Mouse (Mus musculus): ENCODE measurements around the gene Nmur1. TPM values are rescaled to one million over a fixed set of nuclear protein-coding genes. Genes with fewer than 3 reads are reported as not detected.
A peak's percentile ranks its signal among the peaks of the same experiment; 100 is the strongest.

Nmur1 gene
- total RNA-seq, 2 experiments from 2014 or later, result not detected

- no peak for DNase-seq
- intact Hi-C loops (cut with DNase I), result loop anchor here (2.0 kb wide), 1 partner anchor 19 kb away; no protein-coding TSS in a partner anchor
These were observed 57.9 kb downstream of the Nmur1 start for GRCm38 (mm10) chr1:86368086-86368485.

GRCm38 (mm10) chr1:86363671-86364070 is 62.4 kb downstream of the Nmur1 start:
- DNase-seq, result no peak
- intact Hi-C loops (cut with DNase I), result no loop called here

GRCm38 (mm10) chr1:86361852-86362615 is 64.0 kb downstream of the Nmur1 start:
- DNase-seq, result no peak
- intact Hi-C loops (cut with DNase I), result no loop called here

DNA sequence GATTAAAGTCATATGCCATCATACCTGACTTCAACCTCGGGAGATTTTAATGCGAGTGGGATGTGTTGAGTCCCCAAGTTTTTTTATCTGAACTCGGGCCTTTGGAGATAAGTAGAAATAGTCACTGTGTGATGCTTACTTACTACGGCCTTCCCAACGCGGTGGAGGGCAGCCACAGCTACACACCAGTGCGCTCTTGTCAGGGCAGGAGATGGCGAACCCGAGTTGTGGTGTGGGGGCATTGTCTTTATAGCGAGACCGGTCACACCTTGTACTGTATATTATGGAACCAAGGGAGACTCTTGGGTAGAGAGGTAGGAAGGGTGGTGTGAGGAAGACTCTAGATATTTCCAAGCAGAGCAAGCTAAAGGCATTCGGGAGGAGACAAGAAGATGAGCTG is 65.6 kb downstream of the Nmur1 start:
- DNase-seq, result no peak
- intact Hi-C loops (cut with DNase I), result no loop called here

- no peak for DNase-seq
- intact Hi-C loops (cut with DNase I), result no loop called here
These were observed 66.2 kb downstream of the Nmur1 start for GRCm38 (mm10) chr1:86359798-86360179.

GRCm38 (mm10) chr1:86358906-86359797 is 66.9 kb downstream of the Nmur1 start, which contains the start of gene Ncl:
TSS of gene Ncl (minus strand) at chr1:86359400.
- intact Hi-C loops (cut with DNase I), result no loop called here
- DNase-seq, result peak; percentile 94 to 96

- intact Hi-C loops (cut with DNase I), result no loop called here
- no peak for DNase-seq
These were observed 67.7 kb downstream of the Nmur1 start for GRCm38 (mm10) chr1:86358229-86358905.

DNA sequence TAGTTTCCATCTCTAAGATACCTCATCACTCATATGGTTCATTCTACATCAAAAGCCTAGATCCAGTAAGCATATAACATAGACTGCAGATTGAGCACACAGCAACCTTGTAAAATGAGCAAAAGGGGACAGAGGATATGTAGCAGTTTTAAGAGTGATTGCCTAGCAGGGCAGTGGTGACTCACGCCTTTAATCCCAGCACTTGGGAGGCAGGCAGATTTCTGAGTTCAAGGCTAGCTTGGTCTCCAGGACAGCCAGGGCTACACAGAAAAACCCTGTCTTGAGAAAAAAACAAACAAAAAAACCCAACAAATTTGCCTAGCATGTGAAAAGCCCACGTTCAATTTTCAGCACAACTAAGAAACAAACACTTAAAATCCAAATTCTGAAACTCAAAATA is 71.8 kb downstream of the Nmur1 start:
- intact Hi-C loops (cut with DNase I), result no loop called here

GRCm38 (mm10) chr1:86350576-86350975 is 75.5 kb downstream of the Nmur1 start:
- intact Hi-C loops (cut with DNase I), result no loop called here
- no peak for DNase-seq

More for the DNA sequence above, 71.8 kb downstream of the Nmur1 start:
- no peak for DNase-seq

DNA sequence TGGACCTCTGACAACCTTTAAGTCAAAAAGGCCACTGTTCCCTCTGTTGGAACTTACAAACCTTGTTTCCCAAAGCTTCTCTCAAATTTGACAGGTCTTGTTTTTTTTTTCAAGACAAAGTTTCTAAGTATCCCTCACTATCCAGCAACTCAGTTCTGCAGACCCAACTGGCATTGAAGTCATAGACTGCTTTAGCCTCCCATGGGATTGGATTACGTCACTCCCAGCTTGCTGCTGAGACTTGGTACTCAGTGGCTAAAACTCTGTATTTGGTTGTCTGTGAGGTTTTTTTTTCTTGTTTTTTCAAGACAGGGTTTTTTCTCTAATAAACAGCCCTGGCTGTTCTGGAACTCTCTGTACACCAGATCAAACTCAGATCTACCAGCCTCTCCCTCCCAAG is 76.3 kb downstream of the Nmur1 start:
- intact Hi-C loops (cut with DNase I), result loop anchor here (10.0 kb wide), 1 partner anchor 265 kb away; no protein-coding TSS in a partner anchor
- no peak for DNase-seq

- DNase-seq, result no peak
- intact Hi-C loops (cut with DNase I), result loop anchor here (10.0 kb wide), 1 partner anchor 264 kb away; no protein-coding TSS in a partner anchor
These were observed 76.8 kb downstream of the Nmur1 start for GRCm38 (mm10) chr1:86349201-86349600.

GRCm38 (mm10) chr1:86348801-86349200 is 77.2 kb downstream of the Nmur1 start:
- intact Hi-C loops (cut with DNase I), result loop anchor here (10.0 kb wide), 1 partner anchor 264 kb away; no protein-coding TSS in a partner anchor

GRCm38 (mm10) chr1:86348083-86348482 is 77.9 kb downstream of the Nmur1 start:
- intact Hi-C loops (cut with DNase I), result loop anchor here (10.0 kb wide), 1 partner anchor 263 kb away; no protein-coding TSS in a partner anchor
- no peak for DNase-seq

More at GRCm38 (mm10) chr1:86348801-86349200, 77.2 kb downstream of the Nmur1 start:
- DNase-seq, result no peak

GRCm38 (mm10) chr1:86347716-86348045 is 78.3 kb downstream of the Nmur1 start:
- no peak for DNase-seq
- intact Hi-C loops (cut with DNase I), result loop anchor here (10.0 kb wide), 1 partner anchor 263 kb away; no protein-coding TSS in a partner anchor

- intact Hi-C loops (cut with DNase I), result loop anchor here (10.0 kb wide), 1 partner anchor 262 kb away; no protein-coding TSS in a partner anchor
- DNase-seq, result no peak
These were observed 78.9 kb downstream of the Nmur1 start for GRCm38 (mm10) chr1:86346851-86347715.

GRCm38 (mm10) chr1:86345956-86346355 is 80.1 kb downstream of the Nmur1 start:
- intact Hi-C loops (cut with DNase I), result loop anchor here (10.0 kb wide), 1 partner anchor 261 kb away; no protein-coding TSS in a partner anchor

GRCm38 (mm10) chr1:86345069-86345468 is 81.0 kb downstream of the Nmur1 start:
- intact Hi-C loops (cut with DNase I), result loop anchor here (10.0 kb wide), 1 partner anchor 260 kb away; no protein-coding TSS in a partner anchor
- no peak for DNase-seq

More at GRCm38 (mm10) chr1:86345956-86346355, 80.1 kb downstream of the Nmur1 start:
- DNase-seq, result no peak

GRCm38 (mm10) chr1:86343969-86344861 is 81.8 kb downstream of the Nmur1 start:
- no peak for DNase-seq
- intact Hi-C loops (cut with DNase I), result loop anchor here (10.0 kb wide), 1 partner anchor 259 kb away; no protein-coding TSS in a partner anchor
